Mouse (Mus musculus): Measurements from ENCODE around the gene Mbd6.
A peak's percentile ranks its signal among the peaks of the same experiment; 100 is the strongest.

DNA sequence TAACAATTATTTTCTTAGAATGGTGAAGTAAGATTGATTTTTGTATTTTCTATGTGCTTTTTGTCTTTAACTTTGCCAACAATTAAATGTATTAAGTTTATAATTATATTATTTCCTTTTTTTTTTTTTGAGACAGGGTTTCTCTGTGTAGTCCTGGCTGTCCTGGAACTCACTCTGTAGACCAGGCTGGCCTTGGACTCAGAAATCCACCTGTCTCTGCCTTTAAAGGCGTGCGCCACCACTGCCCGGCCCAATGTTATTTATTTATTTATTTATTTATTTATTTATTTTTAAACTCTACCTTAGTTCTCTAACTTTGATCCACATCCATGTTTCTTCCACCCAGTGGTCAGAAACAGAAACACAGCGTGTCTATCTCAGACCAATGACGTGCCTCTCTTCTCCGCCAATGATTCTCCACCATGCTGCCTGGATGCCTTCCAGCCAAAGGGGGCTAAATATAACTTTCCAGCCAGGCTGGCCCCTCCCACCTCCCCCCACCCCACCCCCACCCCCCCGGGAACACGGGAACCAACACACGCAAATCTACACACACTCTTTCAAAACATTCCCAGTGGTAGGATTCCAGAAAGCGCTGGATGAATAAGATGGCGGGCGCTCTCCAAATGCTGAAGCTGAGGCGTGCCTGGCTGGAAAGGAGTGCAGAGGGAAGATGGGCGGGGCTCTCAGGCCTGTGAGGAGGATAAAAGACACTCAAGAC lies 33.0 kb downstream of the Mbd6 start:
- TF ChIP-seq POLR2A (IDR thresholded peaks at IDR 0.05; ENCODE audit: borderline replicate concordance, extremely low read depth, insufficient read depth, insufficient read length, poor library complexity, severe bottlenecking) (no peak), CTCF (IDR thresholded peaks at IDR 0.05; ENCODE audit: borderline replicate concordance, extremely low read depth, insufficient read depth, insufficient read length) (peak; percentile 36; the same call in 1 of the 2 replicates)
